Mouse (Mus musculus) fibroblast of lung, adult 2 months (primary cell): ENCODE results near the gene Trim47.
A peak's percentile ranks its signal among the peaks of the same experiment; 100 is the strongest.

Experiments
- DNase-seq: peaks from one replicate; pipeline ENCODE4 v3.0.0-alpha.2; 2011; ENCODE audit warnings: low read depth

The Trim47 gene

DNA sequence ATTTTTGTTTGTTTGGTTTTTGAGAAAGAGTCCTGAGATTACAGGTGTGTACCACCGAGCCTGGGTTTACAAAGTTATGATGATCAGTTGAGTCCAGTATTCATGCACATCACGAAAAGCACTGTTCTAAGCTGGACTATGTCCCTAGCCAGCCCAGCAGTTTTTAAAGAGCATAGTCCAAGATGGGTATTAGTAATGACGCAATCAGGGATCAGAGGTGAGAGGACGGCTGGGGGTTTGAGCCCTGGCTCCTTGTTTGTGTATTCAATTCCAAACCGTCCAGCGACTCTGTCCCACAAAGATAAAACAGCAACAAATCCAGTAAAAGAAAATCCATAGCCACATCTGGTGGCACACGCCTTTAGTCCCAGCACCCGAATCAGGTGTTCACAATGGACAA lies 38.8 kb downstream of the Trim47 start:
- no peak for DNase-seq

DNA sequence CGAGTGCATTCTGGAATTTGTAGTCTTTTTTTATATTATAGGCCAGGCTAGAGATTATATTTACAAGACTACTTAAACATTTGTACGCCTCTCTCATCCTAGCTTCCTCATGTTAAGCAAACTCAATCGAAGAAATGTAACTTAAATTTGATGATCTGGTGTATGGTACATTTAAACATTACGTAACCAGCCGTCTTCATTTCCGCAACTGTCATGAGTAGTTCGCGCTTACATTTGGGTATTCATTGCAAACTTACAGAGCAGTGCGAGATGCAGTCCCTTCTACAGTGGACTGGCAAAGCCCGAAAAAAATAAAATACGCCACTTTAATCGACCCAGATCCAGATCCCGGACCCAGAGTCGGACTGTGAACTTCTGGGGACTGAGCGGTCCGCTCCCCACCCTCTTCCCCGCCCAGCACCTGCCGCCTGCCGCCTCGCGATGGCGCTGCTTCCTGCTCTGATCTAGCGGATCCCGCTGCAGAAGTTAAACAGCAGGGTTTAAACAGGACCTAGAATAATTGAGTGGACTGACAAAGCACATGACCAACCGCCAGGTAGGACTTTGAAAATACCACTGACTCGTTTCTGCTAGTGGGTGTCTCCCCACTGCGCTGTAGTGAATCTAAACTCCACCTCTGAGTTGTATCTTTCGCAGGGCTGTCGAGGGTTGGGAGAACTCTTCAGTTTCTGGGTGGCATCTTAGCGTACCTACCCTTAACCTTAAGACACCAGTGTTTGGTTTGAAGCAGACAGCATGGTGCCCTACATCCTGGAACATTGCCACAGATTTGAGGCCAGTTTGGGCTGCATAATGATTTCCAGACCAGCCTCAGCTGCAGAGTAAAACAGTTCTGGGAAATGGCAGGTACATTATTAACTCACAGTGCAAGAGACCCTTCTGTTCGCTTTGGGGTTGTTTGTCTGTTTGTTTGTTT lies 39.5 kb downstream of the Trim47 start:
- DNase-seq = no peak

DNA sequence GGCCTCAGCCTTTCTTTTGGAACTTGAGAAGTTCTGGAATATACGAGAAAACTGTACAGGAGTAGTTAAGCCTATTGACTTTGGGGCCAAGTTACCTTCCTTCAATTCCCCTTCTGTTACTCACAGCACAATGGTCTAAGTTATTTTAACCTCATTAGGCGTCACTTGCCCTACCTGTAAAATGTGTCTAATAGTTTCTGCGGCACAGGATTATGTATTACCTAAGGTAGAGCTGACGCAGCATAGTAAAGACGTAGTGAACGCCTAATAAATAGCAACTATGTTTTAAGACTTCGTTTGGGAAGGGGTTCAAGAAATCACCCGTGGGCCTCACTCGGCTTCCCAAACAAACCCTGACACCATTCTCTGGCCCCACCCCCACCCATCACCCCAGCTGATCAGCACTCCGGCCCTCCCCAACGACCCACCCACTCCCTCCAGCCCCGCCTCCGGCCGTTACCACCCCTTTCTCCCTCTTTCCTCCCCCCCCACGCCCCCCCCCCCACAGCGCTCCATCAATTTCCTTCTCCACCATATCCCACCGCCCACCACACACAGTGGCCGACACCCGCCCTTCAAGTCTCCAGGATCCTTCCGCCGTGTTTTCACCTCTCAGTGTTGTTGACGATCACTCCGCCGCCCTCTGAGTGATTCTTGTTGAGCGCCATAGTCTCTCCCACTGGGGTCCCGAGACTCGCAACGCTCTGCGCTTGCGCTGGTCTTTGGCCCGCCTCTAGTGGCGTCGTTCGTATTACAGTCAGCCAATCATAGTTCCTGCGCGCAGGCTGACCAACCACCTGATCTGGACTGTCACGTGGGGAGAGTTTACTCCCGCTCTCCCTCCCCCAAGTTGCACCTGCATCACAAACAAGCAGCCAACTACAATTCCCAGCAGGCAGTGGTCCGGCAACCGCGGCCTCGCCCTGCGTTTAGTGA lies 40.5 kb downstream of the Trim47 start, which contains the start of gene Wbp2:
Wbp2 (minus strand) TSS at position 738 of the 936 bp plus-strand sequence.
- peak; percentile 100 for DNase-seq

DNA sequence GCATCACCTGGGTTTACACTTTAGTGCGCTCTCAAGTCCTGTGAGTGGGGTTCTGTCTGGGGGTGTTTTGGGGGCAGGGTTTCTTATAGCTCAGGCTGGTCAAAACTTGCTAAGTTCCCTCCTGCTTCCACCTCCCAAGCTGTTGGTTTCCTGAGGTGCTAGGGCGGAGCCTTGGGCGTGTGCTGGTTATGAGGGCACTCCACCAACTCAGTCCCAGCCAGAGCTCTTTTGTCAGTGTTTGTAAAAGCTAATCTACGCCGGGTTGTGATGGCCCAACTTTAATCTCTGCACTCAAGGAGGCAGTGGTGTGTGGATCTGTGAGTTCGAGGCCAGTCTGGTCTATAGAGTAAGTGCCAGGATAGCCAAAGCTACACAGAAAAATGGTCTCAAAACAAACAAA lies 42.8 kb downstream of the Trim47 start:
- DNase-seq = no peak

DNA sequence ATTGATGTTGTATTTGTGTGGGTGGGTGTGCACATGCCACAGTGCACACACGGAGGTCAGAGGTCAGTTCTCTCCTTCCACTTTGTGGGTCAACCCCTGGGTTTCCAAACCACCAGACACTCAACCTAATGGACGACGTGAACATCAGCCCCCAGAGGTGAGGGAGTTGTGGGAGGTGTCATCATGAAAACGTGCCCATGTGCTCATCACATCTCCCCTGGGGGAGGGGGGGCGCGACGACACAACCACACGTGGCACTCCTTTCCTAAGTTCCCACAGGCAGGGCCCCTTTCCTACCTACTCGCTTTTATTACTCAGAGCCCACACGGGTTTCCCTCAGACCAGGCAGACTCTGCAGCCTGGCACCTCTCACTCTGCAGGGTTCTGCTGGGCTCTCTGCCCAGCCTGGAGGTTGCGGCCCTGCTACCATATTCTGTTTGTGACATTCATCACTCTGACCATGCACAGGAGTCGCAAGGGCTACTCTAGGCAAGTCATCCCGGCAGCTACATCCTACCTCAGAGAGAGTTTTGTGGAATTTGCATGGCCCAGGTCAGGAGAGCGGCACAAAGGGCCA lies 43.8 kb downstream of the Trim47 start:
- no peak for DNase-seq

DNA sequence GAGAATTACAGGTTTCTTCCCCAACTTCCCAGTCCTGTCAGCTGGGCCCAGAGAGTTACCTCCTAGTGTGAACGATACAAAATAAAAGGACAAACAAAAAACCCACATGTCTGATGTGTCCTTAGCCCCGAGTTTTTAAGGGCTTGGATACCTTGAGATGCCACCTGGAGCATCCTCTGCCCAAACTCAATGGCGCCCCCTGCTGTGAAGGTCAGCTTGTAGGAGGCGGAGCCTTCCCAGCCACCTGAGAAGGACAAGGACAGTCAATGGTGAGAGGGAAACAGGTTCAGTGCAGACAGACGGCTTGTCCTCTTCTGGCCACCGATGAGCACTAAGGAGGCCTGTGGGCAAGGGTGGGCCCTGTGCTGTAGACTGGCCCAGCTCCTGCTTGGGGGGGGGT lies 45.9 kb downstream of the Trim47 start:
- DNase-seq = no peak

DNA sequence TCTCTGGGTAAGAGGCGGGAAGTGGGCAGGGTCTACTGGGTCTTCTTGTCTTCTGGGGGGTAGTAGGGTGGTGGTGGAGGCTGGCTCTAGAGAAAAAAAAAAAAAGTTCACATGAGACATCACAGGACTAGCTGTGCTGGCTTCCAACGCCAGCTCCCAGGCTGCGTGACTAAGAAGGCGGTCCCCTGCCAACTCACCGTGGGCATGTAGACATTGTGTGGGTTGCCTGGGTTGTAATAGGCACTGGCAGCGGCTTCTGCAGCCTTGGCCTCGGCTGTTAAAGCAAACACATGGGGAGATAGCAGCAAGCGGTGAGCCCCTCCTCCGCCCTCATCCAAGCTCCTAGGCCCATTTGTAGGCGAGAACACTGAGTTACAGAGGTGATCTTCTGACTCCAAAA lies 47.5 kb downstream of the Trim47 start:
- DNase-seq = peak; percentile 81

DNA sequence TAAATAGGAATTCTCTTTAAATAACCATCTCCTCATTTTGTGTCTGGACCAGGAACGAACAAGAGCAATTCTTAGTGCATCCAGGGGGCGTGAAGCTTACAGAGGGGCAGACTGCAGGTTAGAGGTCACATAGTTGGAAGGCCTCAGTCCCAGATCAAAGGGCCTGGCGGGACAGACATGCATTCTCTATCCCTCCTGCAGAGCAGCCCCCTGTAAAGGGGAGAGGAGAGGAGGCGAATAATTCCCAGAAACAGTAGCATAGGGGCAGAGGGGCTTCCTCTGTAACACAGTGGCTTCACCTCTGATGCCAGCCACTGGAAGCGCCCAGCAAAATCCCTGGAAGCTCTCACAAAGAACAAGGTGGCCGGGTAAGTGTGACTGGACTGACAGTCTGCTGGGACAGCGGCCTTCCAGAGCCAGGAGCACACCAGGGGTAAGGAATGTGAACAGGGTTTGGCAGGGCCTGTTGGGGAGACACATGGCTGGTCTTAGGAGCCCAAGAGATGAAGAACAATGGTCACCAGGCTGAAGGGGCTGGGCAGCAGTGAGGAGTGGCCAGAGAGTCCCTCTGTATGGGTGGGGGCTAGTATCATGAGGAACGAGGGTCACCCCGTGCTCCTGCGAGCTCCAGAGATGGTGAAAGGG lies 48.2 kb downstream of the Trim47 start:
- DNase-seq = no peak

DNA sequence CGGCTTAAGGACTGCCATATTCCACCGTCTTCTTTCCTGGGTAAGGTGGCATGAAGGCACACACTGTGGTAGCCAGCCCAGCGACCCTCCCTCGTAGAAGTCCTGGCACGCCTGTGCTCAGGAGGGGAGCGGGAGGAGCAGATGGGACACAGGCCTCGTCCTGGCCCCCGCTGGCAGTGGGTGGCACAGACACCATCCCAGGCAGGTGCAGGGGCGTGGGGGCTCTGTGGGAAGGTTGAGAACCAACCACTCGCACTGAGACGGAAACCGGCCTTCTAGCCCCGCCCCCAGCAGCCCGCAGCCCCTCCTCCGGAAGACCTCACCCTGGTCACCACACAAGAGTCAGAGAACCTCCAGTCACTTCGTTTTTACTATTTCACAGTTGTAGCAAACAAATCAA lies 48.8 kb downstream of the Trim47 start:
- DNase-seq = no peak

DNA sequence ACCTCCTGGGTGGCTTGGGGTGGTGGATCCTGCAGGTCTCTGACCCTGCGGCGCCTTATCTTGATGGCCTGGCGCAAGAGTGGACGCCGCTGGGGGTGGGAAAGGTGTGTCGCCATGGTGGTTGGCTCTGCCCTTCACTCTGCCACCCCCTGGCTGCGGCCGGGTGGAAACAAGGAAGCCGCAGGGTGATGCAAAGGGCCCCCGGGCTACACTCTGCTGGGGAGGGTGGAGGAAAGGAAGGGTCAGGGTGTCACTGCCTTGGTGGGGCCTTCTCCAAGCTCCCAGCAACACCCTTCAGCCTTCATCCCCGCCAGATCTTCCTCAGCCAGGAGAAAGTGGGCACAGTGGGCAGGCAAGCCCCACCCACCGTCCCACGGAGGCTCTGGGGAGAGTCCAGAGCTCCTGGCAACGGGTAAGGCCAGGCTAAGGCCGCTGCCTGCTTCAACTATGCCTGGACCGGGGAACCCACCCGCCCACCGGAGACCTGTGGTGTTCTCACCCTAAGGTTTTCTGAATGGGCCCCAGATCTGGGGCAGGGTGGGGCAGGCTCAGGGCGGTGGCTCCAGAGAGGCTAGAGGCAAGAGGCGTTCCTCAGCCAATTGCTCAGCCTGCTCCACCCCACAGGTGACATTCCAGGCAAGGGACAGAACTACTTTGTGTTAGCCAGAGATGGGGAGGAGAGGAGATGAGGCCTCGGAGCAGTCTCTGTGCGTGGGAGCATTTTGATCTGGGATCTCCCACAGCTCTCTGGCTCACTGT lies 49.4 kb downstream of the Trim47 start, which contains the start of gene Unc13d:
Unc13d (minus strand) TSS at position 516 of the 759 bp plus-strand sequence.
- DNase-seq = no peak

DNA sequence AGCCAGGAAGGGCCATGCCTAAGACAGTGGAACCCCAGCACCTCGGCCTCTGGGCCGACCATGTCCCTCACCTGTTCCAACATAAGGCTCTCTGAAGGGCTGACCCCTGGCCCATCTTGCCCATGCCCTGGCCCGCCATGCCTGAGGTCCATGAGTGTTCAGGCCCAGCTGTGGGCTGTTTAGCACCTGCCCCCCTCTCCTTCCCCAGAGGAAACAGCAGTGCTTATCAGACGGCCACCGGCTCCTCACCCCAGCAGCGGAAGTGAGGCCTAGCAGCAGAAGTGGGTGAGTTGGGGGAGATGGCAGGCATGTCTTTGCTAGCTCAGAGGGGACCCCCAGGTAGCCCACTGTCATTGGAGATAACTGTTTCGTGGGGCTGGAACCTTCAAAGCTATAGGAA lies 50.2 kb downstream of the Trim47 start:
- DNase-seq = no peak

DNA sequence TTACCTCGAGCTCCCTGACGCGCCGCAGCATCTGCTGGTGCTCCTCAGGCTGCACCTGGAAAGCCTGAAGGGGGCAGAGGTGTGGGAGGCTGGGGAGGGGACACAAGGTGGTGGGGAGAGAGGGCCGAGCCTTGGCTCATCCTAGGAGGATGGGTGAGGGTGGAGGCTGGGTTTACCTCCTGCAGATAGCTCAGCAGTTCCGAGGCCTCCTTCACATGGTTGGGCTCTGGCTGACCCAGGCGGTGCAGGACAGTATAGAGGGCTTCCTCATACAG lies 50.8 kb downstream of the Trim47 start:
- DNase-seq = no peak

DNA sequence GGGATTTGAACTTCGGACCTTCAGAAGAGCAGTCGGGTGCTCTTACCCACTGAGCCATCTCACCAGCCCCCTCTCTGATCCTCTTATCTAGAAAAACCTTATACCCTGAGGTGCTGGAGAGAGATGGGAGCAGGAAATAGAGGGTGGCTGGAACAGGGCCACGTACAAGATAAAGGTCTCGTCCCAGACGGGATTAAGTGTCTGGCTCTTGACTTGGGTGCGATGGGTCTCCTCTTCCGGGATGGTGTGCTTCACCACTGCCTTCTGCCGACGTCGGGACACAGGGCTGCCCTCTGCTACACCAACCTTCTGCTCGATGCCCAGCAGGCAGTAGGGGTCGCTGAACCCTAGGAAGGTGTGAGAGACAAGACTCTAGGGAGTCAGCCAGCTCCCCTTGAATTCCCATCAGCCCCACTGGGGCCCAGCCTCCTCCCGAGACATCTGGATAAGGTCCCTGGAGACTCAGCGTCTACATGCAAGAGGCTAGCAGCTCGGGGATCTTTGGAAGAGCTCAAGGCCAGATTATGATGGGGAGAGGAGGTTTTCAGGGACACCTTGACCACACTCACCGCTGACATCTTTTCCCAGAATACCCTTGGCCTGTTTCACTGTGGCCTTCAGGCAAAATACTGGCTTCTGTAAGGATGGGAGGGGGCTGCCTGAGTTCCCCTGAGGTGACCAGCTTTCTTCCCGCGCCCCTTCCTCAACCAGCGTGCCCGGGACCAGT lies 51.3 kb downstream of the Trim47 start:
- no peak for DNase-seq

DNA sequence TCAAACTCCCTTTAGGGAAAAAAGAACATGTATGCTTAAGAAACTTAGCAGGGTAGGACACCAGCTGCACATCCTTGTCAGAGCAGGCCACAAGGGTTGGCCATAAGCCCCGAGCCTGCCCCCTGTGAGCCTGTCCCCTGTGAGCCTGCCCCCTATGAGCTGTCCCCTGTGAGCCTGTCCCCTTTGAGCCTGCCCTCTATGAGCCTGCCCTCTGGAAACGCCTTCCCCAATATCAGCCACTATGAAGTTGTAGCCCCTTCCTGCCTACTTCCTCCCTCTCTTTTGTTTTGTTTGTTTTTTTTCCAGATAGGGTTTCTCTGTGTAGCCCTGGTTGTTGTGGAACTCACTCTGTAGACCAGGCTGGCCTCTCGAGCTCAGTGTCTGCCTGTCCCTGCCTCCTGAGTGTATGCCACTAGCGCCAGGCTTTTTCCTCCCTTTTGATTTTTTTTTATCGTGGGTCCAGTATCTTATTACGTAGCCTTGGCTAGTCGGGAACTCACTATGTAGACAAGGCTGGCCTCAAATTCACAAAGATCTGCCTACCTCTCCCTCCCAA lies 52.5 kb downstream of the Trim47 start:
- DNase-seq = no peak

DNA sequence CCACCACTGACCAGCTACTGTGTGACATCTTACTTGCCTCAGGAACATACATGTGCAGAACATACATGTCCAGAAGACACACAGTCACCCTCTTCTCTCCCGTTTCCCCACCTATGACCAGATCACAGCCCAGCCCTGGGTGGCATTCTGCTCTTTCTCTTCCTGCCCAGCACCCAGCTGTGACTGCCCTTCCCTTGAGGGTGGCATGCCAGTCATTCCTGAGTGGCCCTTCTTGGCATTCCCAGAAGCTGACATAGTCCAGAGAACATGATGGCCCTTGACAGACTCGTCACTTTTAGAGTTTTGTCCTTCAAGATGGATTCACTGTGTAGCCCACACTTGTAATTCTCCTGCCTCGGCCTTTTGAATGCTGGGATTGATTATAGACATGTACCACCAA lies 54.4 kb downstream of the Trim47 start:
- no peak for DNase-seq

DNA sequence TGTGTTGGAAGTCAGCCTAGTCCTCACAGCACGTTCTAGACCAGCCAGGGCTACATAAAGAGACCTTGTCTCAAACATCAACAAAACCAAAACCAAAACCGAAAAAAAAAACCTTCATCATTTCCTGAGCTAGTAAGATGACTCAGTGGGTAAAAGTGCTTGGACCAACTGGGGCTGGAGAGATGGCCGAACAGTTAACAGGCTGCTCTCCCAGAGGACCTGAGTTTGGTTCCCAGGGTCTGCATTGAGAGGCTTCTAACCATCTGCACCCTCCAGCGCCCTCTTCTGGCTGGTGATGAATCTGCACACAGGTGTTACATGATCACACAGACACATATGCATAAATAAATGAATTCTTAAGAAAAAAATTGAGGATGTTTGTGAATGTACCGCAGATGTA lies 55.5 kb downstream of the Trim47 start:
- DNase-seq = peak; percentile 94

DNA sequence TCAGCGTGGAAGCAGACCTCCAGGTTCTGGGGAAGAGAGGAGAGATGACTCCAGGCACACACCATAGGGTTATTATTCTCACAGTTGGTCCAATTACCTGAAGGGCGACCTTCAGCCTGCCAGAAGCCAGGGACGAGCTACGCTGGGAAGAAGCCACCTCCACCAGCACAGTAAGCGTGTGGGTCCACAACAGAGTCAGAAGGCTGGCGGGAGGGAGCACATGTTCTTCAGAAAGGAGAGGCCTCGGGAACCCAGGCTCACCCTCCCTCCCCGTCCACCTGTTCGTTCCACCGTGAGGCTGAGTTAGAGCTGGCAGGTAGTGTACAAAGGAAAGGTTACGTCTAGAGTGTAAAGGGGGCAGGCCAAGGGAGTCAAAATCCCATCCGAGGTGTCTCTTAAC lies 61.7 kb downstream of the Trim47 start:
- DNase-seq = no peak

DNA sequence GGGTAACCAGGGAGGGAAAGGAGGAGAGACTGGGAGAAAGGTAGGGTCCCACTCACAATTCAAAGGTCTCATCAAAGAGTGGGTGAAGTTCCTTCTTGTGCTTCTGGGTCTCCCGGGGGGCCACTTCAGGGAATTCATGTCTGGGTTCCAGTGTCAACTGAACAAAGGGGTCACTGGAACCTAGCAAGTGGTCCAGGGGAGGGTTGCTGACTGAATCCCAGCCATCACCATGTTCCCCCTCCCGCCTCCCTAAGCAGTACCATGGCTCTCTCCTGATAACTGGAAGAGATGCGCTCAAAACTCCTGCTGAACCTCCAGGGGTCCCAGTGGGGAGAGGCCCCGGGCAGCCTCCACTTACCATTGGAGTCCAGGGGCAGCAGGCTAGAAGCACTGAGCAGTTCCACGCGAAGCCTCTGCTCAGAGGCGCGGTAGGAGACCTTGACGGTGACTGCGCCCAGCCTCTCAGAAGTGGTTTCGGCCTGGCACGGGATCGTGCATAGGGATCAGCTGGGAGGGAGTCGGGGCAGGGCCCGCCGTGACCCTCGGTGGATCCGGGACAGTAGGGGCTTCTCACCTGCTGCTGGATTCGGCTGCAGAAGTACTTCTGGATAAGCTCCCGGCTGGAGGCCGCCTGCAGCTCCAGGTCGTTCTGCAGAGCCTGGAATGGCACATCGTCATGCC lies 62.7 kb downstream of the Trim47 start:
- DNase-seq = no peak

DNA sequence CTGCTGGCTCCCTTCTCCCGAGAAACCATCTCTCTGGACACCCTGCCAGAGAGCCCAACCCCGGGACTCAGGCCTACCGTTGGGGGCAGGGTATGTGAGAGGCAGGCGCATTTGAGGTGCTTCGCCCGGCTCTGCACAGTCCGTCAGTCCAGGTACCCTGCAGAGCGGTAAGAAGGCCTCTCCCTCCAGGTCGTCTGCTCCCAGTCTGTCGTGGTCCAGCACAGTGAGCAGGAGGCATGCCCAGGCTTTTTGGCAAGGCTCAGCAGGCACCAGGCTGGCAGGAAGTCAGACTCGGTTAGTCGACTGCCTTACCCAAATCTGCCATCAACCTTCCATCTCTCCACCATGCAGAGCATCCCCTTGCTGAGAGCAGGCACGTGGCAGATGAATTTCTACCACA lies 63.4 kb downstream of the Trim47 start:
- no peak for DNase-seq

DNA sequence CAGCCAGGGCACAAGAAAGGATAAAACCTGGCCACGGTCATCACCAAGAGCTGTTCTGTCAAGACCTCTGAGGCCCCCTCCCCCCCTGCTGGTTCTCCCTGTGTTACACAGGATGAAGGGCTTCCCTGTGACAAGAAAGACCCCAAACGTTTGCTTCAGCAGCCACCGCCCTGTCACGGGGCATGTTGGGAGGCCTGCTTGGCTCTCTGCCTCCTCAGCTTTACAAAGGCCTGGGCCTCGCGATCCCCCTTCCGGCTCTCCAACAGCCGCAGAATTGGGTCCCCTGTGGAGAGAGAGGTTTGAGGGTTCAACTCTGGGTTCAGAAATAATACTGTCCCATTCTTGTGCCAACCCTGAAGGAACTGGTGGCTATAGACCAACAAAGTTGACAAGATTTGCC lies 64.5 kb downstream of the Trim47 start:
- DNase-seq = no peak
